In genomic region chr10:86492089-86492907, GRCm38 (mm10) we compare ENCODE assay signal across 9 mouse cellular contexts. TPM values are rescaled to one million over a fixed set of nuclear protein-coding genes. Genes with fewer than 3 reads are reported as not detected.
A peak's percentile ranks its signal among the peaks of the same experiment; 100 is the strongest.
DNase-seq lines count a peak whose midpoint lies in the region; ATAC-seq and TF ChIP-seq lines count a peak whose summit lies in the region.
"Had no signal": no experiment of that assay in that cellular context is flagged by ENCODE, and none has a peak within 500 bp of the region (broad histone marks: within the 10 kb centered on the region; RNA-seq: fewer than 3 reads in every experiment).

No protein-coding gene starts in this region.

- ATAC-seq in intestine, embryonic 14.5 days (replicated peaks; ENCODE audit: low FRiP score, low TSS enrichment, low read depth): 0 out of 2 replicates have a peak, but pooled peaks have one; percentile 71
- ATAC-seq in intestine, embryonic 16.5 days: no peak
- ATAC-seq in hindbrain, postnatal 0 days: peak; percentile 92
- peak; percentile 91 for ATAC-seq in midbrain, embryonic 14.5 days (ENCODE audit: low FRiP score, low TSS enrichment)
- no peak for ATAC-seq in megakaryocyte, adult 5-6 weeks (ENCODE audit: poor library complexity, severe bottlenecking)

- peaks cover 1% of the 10 kb centered on the region; the same call in 1 of the 2 replicates for H3K4me1 ChIP-seq in intestine, embryonic 14.5 days (replicated peaks; ENCODE audit: control insufficient read depth, insufficient read depth, low read length)
- H3K4me1 ChIP-seq in intestine, embryonic 16.5 days (ENCODE audit: control insufficient read depth, insufficient read depth, low read length): no peaks in the 10 kb centered on the region
- peaks cover 13% of the 10 kb centered on the region; the same call in 1 of the 2 replicates for H3K4me1 ChIP-seq in hindbrain, postnatal 0 days (ENCODE audit: insufficient read depth, low read length)
- H3K4me1 ChIP-seq in midbrain, embryonic 14.5 days (ENCODE audit: control insufficient read depth, insufficient read depth, low read length): peaks cover 17% of the 10 kb centered on the region

- no peaks in the 10 kb centered on the region for H3K9me3 ChIP-seq in intestine, embryonic 14.5 days (ENCODE audit: control insufficient read depth, low read length)
- no peaks in the 10 kb centered on the region for H3K9me3 ChIP-seq in intestine, embryonic 16.5 days (ENCODE audit: control insufficient read depth, low read length)
- H3K9me3 ChIP-seq in hindbrain, postnatal 0 days (ENCODE audit: low read length): no peaks in the 10 kb centered on the region
- H3K9me3 ChIP-seq in midbrain, embryonic 14.5 days (ENCODE audit: control insufficient read depth, low read length): no peaks in the 10 kb centered on the region

- H3K4me3 ChIP-seq in intestine, embryonic 14.5 days (ENCODE audit: low read depth, low read length): no peak overlapping the region
- H3K4me3 ChIP-seq in intestine, embryonic 16.5 days (ENCODE audit: low read length): no peak overlapping the region
- peak overlapping the region; percentile 43 for H3K4me3 ChIP-seq in hindbrain, postnatal 0 days (ENCODE audit: low read length)
- H3K4me3 ChIP-seq in midbrain, embryonic 14.5 days (replicated peaks; ENCODE audit: low read depth, low read length): peak overlapping the region; percentile 39

- H3K36me3 ChIP-seq in intestine, embryonic 14.5 days (ENCODE audit: control insufficient read depth, insufficient read depth, low read length): no peaks in the 10 kb centered on the region
- no peaks in the 10 kb centered on the region for H3K36me3 ChIP-seq in intestine, embryonic 16.5 days (ENCODE audit: control insufficient read depth, insufficient read depth, low read length)
- H3K36me3 ChIP-seq in hindbrain, postnatal 0 days (ENCODE audit: insufficient read depth, low read length): no peaks in the 10 kb centered on the region
- no peaks in the 10 kb centered on the region for H3K36me3 ChIP-seq in midbrain, embryonic 14.5 days (ENCODE audit: control insufficient read depth, insufficient read depth, low read length)

- no peak for TF ChIP-seq CTCF in hindbrain, postnatal 0 days (IDR thresholded peaks at IDR 0.05; ENCODE audit: low read depth)

- no peak overlapping the region; the same call in 1 of the 2 replicates for H3K4me2 ChIP-seq in intestine, embryonic 14.5 days (ENCODE audit: low read length)
- H3K4me2 ChIP-seq in intestine, embryonic 16.5 days (ENCODE audit: low read depth, low read length): no peak overlapping the region
- H3K4me2 ChIP-seq in hindbrain, postnatal 0 days (ENCODE audit: low read depth, low read length): peak overlapping the region; percentile 57
- H3K4me2 ChIP-seq in midbrain, embryonic 14.5 days (ENCODE audit: low read length): peak overlapping the region; percentile 58

- DNase-seq in intestine, embryonic 14.5 days (ENCODE audit: low spot score): no peak
- DNase-seq in embryo, embryonic 9.5 days (ENCODE audit: extremely low spot score): peak; percentile 35
- peak; percentile 90 for DNase-seq in hindbrain, postnatal 0 days (ENCODE audit: low spot score)
- peak; percentile 92 for DNase-seq in midbrain, embryonic 14.5 days
- no peak for DNase-seq in spleen, postnatal 36 days (ENCODE audit: low spot score in 2 of 2)
- DNase-seq in adrenal gland, adult (ENCODE audit: inconsistent age in 2 of 2, low spot score in 1 of 2): no peak

- H3K27me3 ChIP-seq in intestine, embryonic 14.5 days (replicated peaks; ENCODE audit: control insufficient read depth, insufficient read depth, low read length): no peaks in the 10 kb centered on the region
- no peaks in the 10 kb centered on the region for H3K27me3 ChIP-seq in intestine, embryonic 16.5 days (replicated peaks; ENCODE audit: control insufficient read depth, insufficient read depth, low read length)
- H3K27me3 ChIP-seq in hindbrain, postnatal 0 days (ENCODE audit: insufficient read depth, low read length): no peaks in the 10 kb centered on the region
- H3K27me3 ChIP-seq in midbrain, embryonic 14.5 days (ENCODE audit: control insufficient read depth, insufficient read depth, low read length): no peaks in the 10 kb centered on the region

- 54% methylated on average over 2 of the region's 2 CpGs for WGBS in intestine, embryonic 14.5 days
- 51% methylated on average over 2 of the region's 2 CpGs for WGBS in intestine, embryonic 16.5 days
- WGBS in hindbrain, postnatal 0 days: 46% methylated on average over 2 of the region's 2 CpGs
- 47% methylated on average over 2 of the region's 2 CpGs for WGBS in midbrain, embryonic 14.5 days

- no peak overlapping the region for H3K27ac ChIP-seq in intestine, embryonic 14.5 days (ENCODE audit: low read depth)
- no peak overlapping the region for H3K27ac ChIP-seq in intestine, embryonic 16.5 days (ENCODE audit: low read length)
- H3K27ac ChIP-seq in hindbrain, postnatal 0 days: peak overlapping the region; percentile 90
- H3K27ac ChIP-seq in midbrain, embryonic 14.5 days (replicated peaks; ENCODE audit: low read depth, low read length): peak overlapping the region; percentile 87
- H3K27ac ChIP-seq: liver, embryonic 14.5 days had no signal

- no peak overlapping the region for H3K9ac ChIP-seq in intestine, embryonic 14.5 days (ENCODE audit: low read length)
- no peak overlapping the region for H3K9ac ChIP-seq in intestine, embryonic 16.5 days (ENCODE audit: low read depth, low read length)
- H3K9ac ChIP-seq in hindbrain, postnatal 0 days (replicated peaks; ENCODE audit: low read length): peak overlapping the region; percentile 64; the same call in 1 of the 2 replicates
- peak overlapping the region; percentile 62; the same call in 1 of the 2 replicates for H3K9ac ChIP-seq in midbrain, embryonic 14.5 days (replicated peaks; ENCODE audit: low read length)
- H3K9ac ChIP-seq: liver, embryonic 14.5 days had no signal

RNA-seq across cellular contexts. Expression of gene Syn3, which starts 6.4 kb away (rescaled TPM):
- polyA plus RNA-seq in intestine, embryonic 14.5 days (2014; fragmentation: Nextera tagmentation; extraction: Ambion mirVana): 3.7 and 4.6 TPM in 2 replicates
- 2.3 and 2.9 TPM in 2 replicates for polyA plus RNA-seq in intestine, embryonic 16.5 days (2015; fragmentation: Nextera tagmentation; extraction: Ambion mirVana)
- 64.7 and 67.4 TPM in 2 replicates for total RNA-seq in hindbrain, postnatal 0 days (2014; rRNA removed)
- 15.1 and 18.3 TPM in 2 replicates for polyA plus RNA-seq in hindbrain, postnatal 0 days (2015; fragmentation: Nextera tagmentation; extraction: Ambion mirVana)
- polyA plus RNA-seq in midbrain, embryonic 14.5 days (2014; fragmentation: Nextera tagmentation; extraction: Ambion mirVana): 24.3 and 25.6 TPM in 2 replicates
- total RNA-seq in megakaryocyte, adult 5-6 weeks (2015): not detected in 2 replicates
- total RNA-seq in megakaryocyte, adult 5-6 weeks (2017): not detected in 2 replicates

Comparison
In these comparisons a context has a peak if more than half of its experiments do, and no peak if none do; other contexts are left out.
1. ATAC-seq: peak in intestine, embryonic 14.5 days (single experiment), hindbrain, postnatal 0 days (single experiment) and midbrain, embryonic 14.5 days (single experiment); none in intestine, embryonic 16.5 days (single experiment) and megakaryocyte, adult 5-6 weeks (single experiment).
2. DNase-seq: peak in embryo, embryonic 9.5 days (single experiment), hindbrain, postnatal 0 days (single experiment) and midbrain, embryonic 14.5 days (single experiment); none in intestine, embryonic 14.5 days (single experiment), spleen, postnatal 36 days (0 of 2) and adrenal gland, adult (0 of 2).
3. H3K27ac ChIP-seq: peak in hindbrain, postnatal 0 days (single experiment) and midbrain, embryonic 14.5 days (single experiment); none in intestine, embryonic 14.5 days (single experiment) and intestine, embryonic 16.5 days (single experiment).
4. H3K4me2 ChIP-seq: peak in hindbrain, postnatal 0 days (single experiment) and midbrain, embryonic 14.5 days (single experiment); none in intestine, embryonic 14.5 days (single experiment) and intestine, embryonic 16.5 days (single experiment).
5. H3K4me3 ChIP-seq: peak in hindbrain, postnatal 0 days (single experiment) and midbrain, embryonic 14.5 days (single experiment); none in intestine, embryonic 14.5 days (single experiment) and intestine, embryonic 16.5 days (single experiment).
6. H3K9ac ChIP-seq: peak in hindbrain, postnatal 0 days (single experiment) and midbrain, embryonic 14.5 days (single experiment); none in intestine, embryonic 14.5 days (single experiment) and intestine, embryonic 16.5 days (single experiment).